Mouse (Mus musculus) liver, embryonic 15.5 days (tissue): ENCODE results near the gene Afg1l. TPM values are rescaled to one million over a fixed set of nuclear protein-coding genes. Genes with fewer than 3 reads are reported as not detected.
A peak's percentile ranks its signal among the peaks of the same experiment; 100 is the strongest.

Experiments
- ATAC-seq: fragments of 200-750 bp; cut with Nextera tagmentation; 2 replicates; pipeline ENCODE4 v1.8.0; 2017; ENCODE audit warnings: moderate number of reproducible peaks, mild to moderate bottlenecking, moderate library complexity; ENCODE audit not compliant: insufficient read depth
- H3K27ac ChIP-seq: fragments of 300-500 bp; sonication (generic); replicated peaks from 2 replicates; pipeline ENCODE4 v1.5.1; 2015; ENCODE audit warnings: mild to moderate bottlenecking, inconsistent platforms
- H3K27me3 ChIP-seq: fragments of 300-500 bp; sonication (generic); 2 replicates; pipeline ENCODE4 v1.6.1; 2015; ENCODE audit warnings: mild to moderate bottlenecking, inconsistent platforms
- H3K36me3 ChIP-seq: fragments of 300-500 bp; sonication (generic); replicated peaks from 2 replicates; pipeline ENCODE4 v1.6.1; 2015; ENCODE audit warnings: moderate library complexity, mild to moderate bottlenecking, inconsistent platforms
- H3K4me1 ChIP-seq: fragments of 300-500 bp; sonication (generic); replicated peaks from 2 replicates; pipeline ENCODE4 v1.6.1; 2015; ENCODE audit warnings: inconsistent platforms
- H3K4me2 ChIP-seq: fragments of 300-500 bp; sonication (generic); 2 replicates; pipeline ENCODE4 v1.6.1; 2015; ENCODE audit warnings: moderate library complexity, mild to moderate bottlenecking, inconsistent platforms
- H3K4me3 ChIP-seq: fragments of 300-500 bp; sonication (generic); replicated peaks from 2 replicates; pipeline ENCODE4 v1.5.1; 2015; ENCODE audit warnings: mild to moderate bottlenecking, inconsistent platforms
- H3K9ac ChIP-seq: fragments of 300-500 bp; sonication (generic); 2 replicates; pipeline ENCODE4 v1.6.1; 2015; ENCODE audit warnings: moderate library complexity, mild to moderate bottlenecking, inconsistent platforms
- H3K9me3 ChIP-seq: fragments of 300-500 bp; sonication (generic); replicated peaks from 2 replicates; pipeline ENCODE4 v1.6.1; 2016; ENCODE audit warnings: inconsistent platforms
- WGBS: fragments of 180-500 bp; shearing (Covaris S2); methylation state at CpG from one replicate; pipeline ENCODE4 v1.1.7; 2015; ENCODE audit warnings: mixed read lengths; ENCODE audit not compliant: insufficient replicate concordance; 5-methylcytosine and 5-hydroxymethylcytosine counted together
- polyA plus RNA-seq: library from polyadenylated mRNA; unstranded; fragments of >200 nt; fragmentation: Nextera tagmentation; extraction: Ambion mirVana; gene quantifications from 2 replicates; pipeline ENCODE4 v1.2.1, GENCODE M21; 2015

Gene Afg1l
- polyA plus RNA-seq, 1 experiment from 2014 or later: 2.3 TPM

DNA sequence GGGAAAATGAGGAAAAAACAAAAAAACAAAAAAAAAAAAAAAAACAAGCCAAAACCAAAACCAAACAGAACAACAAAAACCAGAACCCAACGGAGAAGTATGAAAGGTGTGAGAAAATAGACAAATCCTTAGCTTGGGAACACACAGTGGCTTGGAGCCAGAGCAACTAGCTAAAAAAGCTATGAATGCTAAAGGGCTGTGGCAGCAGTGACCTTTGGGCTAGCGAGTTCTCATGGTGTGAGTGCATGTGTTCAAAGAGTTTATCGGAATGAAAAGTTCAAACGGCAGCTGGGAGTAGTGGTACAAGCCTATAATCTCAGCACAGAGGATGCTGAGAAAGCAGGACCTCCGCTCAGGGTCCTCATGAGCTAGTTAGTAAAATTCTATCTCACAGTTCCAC, 214.2 kb downstream of the Afg1l start:
- 0 out of 2 replicates have a peak overlapping the region, but pooled peaks have one; percentile 36 for H3K4me3 ChIP-seq
- peak overlapping the region; percentile 96 for H3K27ac ChIP-seq
- no peak for ATAC-seq
- WGBS: 70% methylated on average over 5 of the region's 5 CpGs
- H3K4me1 ChIP-seq: peaks cover 97% of the 10 kb centered on the region
- H3K27me3 ChIP-seq: no peaks in the 10 kb centered on the region
- H3K9ac ChIP-seq: peak overlapping the region; percentile 25
- peaks cover 93% of the 10 kb centered on the region for H3K36me3 ChIP-seq
- H3K9me3 ChIP-seq: peaks cover 10% of the 10 kb centered on the region; the same call in 1 of the 2 replicates
- H3K4me2 ChIP-seq: peak overlapping the region; percentile 61

DNA sequence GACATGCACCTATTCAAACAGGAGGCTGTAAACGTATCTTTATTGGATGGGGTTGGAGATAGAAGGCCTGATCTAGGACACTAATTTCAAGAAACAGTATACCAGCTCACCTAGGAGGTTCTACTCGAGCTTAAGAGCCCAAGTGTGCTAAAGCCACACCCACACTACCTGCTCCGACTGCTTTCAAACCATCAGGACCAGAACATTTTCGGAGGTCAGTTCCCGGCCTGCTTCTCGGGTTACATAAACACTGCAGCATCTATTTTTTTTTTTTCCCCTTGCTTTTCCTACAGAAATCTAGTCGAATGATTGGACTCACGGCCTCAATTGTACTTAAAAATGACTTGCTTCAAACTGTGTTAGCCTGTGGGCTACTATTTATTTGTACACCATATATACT, 214.7 kb downstream of the Afg1l start:
- peaks cover 10% of the 10 kb centered on the region; the same call in 1 of the 2 replicates for H3K9me3 ChIP-seq
- H3K27ac ChIP-seq: peak overlapping the region; percentile 96
- 73% methylated on average over 8 of the region's 8 CpGs for WGBS
- H3K4me1 ChIP-seq: peaks cover 97% of the 10 kb centered on the region
- H3K4me3 ChIP-seq: no peak overlapping the region
- H3K9ac ChIP-seq: peak overlapping the region; percentile 26; the same call in 1 of the 2 replicates
- peaks cover 93% of the 10 kb centered on the region for H3K36me3 ChIP-seq
- ATAC-seq: no peak
- H3K4me2 ChIP-seq: peak overlapping the region; percentile 61
- no peaks in the 10 kb centered on the region for H3K27me3 ChIP-seq

Other genes starting within 250 kb of the Afg1l start
- gene Foxo3, start 201.8 kb downstream of the Afg1l start, polyA plus RNA-seq: 15.1 and 15.9 TPM in 2 replicates
- gene Snx3, start 23.5 kb upstream of the Afg1l start, polyA plus RNA-seq: 251 and 260 TPM in 2 replicates
- not detected in 2 replicates for gene Nr2e1, start 105.1 kb upstream of the Afg1l start, polyA plus RNA-seq
- 12.0 and 12.2 TPM in 2 replicates for gene Ostm1, start 105.3 kb upstream of the Afg1l start, polyA plus RNA-seq